In the genomic region with DNA sequence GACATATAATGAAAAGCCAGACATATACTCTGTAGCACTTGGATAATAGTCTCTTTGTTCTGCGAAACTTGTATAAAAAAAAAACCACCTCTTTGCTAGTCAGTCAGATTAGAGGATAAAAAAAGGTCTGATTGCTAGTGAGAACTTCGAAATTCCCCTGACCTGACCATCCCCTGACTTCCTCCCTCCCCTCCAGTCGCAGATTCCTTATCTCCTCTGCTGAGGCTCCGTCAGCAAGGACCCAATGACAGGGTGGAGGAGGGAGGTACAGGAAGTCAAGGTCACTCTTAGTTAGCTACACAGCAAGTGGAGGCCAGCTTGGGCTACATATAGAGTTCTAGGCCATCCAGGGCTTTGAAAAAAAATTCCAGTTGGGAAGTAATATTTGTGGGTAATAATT, we compare ENCODE assay signal across 1 mouse cellular context.
A peak's percentile ranks its signal among the peaks of the same experiment; 100 is the strongest.
TF ChIP-seq lines count a peak whose summit lies in the region.

No protein-coding gene starts in this region.

TF ChIP-seq in MEL, 35 proteins besides CTCF, POLR2A, EP300 and RAD21:
- no peak for TF ChIP-seq USF2 (IDR thresholded peaks at IDR 0.05; ENCODE audit: borderline replicate concordance in 1 of 2, insufficient read depth in 1 of 2, low read depth in 1 of 2, low read length in 2 of 2)
- no peak for TF ChIP-seq NELFE (IDR thresholded peaks at IDR 0.05; ENCODE audit: low read depth, low read length)
- no peak for TF ChIP-seq USF1 (IDR thresholded peaks at IDR 0.05; ENCODE audit: low read depth, low read length)
- TF ChIP-seq TAL1 (IDR thresholded peaks at IDR 0.05; ENCODE audit: low read length), result no peak
- TF ChIP-seq SIN3A (IDR thresholded peaks at IDR 0.05; ENCODE audit: low read length), result no peak
- no peak for TF ChIP-seq KAT2A (conservative IDR thresholded peaks at IDR 0.05; ENCODE audit: low read depth, low read length)
- no peak for TF ChIP-seq SMC3 (IDR thresholded peaks at IDR 0.05; ENCODE audit: low read depth, low read length)
- TF ChIP-seq MYB (IDR thresholded peaks at IDR 0.05; ENCODE audit: low read depth, low read length), result no peak
- TF ChIP-seq UBTF (IDR thresholded peaks at IDR 0.05; ENCODE audit: borderline replicate concordance, insufficient read depth, low read depth, low read length), result no peak
- TF ChIP-seq HCFC1 (IDR thresholded peaks at IDR 0.05; ENCODE audit: low read depth, low read length), result 0 out of 2 replicates have a peak, but pooled peaks have one; percentile 31
- no peak for TF ChIP-seq ZC3H11A (IDR thresholded peaks at IDR 0.05; ENCODE audit: low read depth, low read length)
- TF ChIP-seq MYC (IDR thresholded peaks at IDR 0.05; ENCODE audit: low read depth, low read length), result no peak
- TF ChIP-seq ELF1 (IDR thresholded peaks at IDR 0.05; ENCODE audit: low read depth, low read length), result 0 out of 2 replicates have a peak, but pooled peaks have one; percentile 15
- TF ChIP-seq CHD2 (IDR thresholded peaks at IDR 0.05; ENCODE audit: low read length), result no peak
- peak; percentile 64; the same call in 1 of the 2 replicates for TF ChIP-seq MAZ (IDR thresholded peaks at IDR 0.05; ENCODE audit: low read depth, low read length)
- no peak for TF ChIP-seq MAFK (IDR thresholded peaks at IDR 0.05; ENCODE audit: borderline replicate concordance, low read depth, low read length)
- peak; percentile 33; the same call in 1 of the 2 replicates for TF ChIP-seq ETS1 (IDR thresholded peaks at IDR 0.05; ENCODE audit: low read depth, low read length)
- no peak for TF ChIP-seq MAX (IDR thresholded peaks at IDR 0.05; ENCODE audit: low read length)
- TF ChIP-seq GATA1 (IDR thresholded peaks at IDR 0.05; ENCODE audit: low read depth, low read length), result peak; percentile 85
- no peak for TF ChIP-seq TCF12 (IDR thresholded peaks at IDR 0.05; ENCODE audit: low read depth, low read length)
- TF ChIP-seq GABPA (IDR thresholded peaks at IDR 0.05; ENCODE audit: low read depth, low read length), result no peak
- peak; percentile 36; the same call in 1 of the 2 replicates for TF ChIP-seq RCOR1 (IDR thresholded peaks at IDR 0.05; ENCODE audit: low read depth, low read length)
- TF ChIP-seq POLR2AphosphoS2 (IDR thresholded peaks at IDR 0.05; ENCODE audit: low read length), result no peak
- no peak for TF ChIP-seq NRF1 (IDR thresholded peaks at IDR 0.05; ENCODE audit: insufficient read depth, low read depth, low read length, poor library complexity, severe bottlenecking)
- TF ChIP-seq TBP (IDR thresholded peaks at IDR 0.05; ENCODE audit: low read depth, low read length), result no peak
- TF ChIP-seq ZKSCAN1 (IDR thresholded peaks at IDR 0.05; ENCODE audit: low read depth, low read length), result no peak
- no peak for TF ChIP-seq E2F4 (IDR thresholded peaks at IDR 0.05; ENCODE audit: borderline replicate concordance, low read depth, low read length)
- TF ChIP-seq JUND (IDR thresholded peaks at IDR 0.05; ENCODE audit: low read depth, low read length), result no peak
- no peak for TF ChIP-seq MEF2A (IDR thresholded peaks at IDR 0.05; ENCODE audit: extremely low read depth, insufficient replicate concordance, low read depth, low read length, poor library complexity, severe bottlenecking)
- TF ChIP-seq BHLHE40 (IDR thresholded peaks at IDR 0.05; ENCODE audit: borderline replicate concordance, low read depth, low read length), result no peak
- TF ChIP-seq ZNF384 (IDR thresholded peaks at IDR 0.05; ENCODE audit: low read depth, low read length), result peak; percentile 68
- TF ChIP-seq POLR2AphosphoS5 (IDR thresholded peaks at IDR 0.05; ENCODE audit: borderline replicate concordance, low read depth, low read length), result no peak
- no peak for TF ChIP-seq CHD1 (IDR thresholded peaks at IDR 0.05; ENCODE audit: low read depth, low read length)
- TF ChIP-seq MXI1 (IDR thresholded peaks at IDR 0.05; ENCODE audit: low read depth, low read length), result no peak
- no peak for TF ChIP-seq ZMIZ1 (IDR thresholded peaks at IDR 0.05; ENCODE audit: low read depth, low read length)
